Mouse (Mus musculus) lung, postnatal 25 days (tissue): ENCODE results near the gene Cpne1.
"Not testable (repeated sequence)": the region's sequence is repeated elsewhere in the genome, so short reads cannot be mapped to it uniquely, and the experiment has no call there.

Experiments used
- DNase-seq: peaks from one replicate; pipeline ENCODE4 v3.0.0; 2022; ENCODE audit warnings: low spot score

Gene Cpne1

DNA sequence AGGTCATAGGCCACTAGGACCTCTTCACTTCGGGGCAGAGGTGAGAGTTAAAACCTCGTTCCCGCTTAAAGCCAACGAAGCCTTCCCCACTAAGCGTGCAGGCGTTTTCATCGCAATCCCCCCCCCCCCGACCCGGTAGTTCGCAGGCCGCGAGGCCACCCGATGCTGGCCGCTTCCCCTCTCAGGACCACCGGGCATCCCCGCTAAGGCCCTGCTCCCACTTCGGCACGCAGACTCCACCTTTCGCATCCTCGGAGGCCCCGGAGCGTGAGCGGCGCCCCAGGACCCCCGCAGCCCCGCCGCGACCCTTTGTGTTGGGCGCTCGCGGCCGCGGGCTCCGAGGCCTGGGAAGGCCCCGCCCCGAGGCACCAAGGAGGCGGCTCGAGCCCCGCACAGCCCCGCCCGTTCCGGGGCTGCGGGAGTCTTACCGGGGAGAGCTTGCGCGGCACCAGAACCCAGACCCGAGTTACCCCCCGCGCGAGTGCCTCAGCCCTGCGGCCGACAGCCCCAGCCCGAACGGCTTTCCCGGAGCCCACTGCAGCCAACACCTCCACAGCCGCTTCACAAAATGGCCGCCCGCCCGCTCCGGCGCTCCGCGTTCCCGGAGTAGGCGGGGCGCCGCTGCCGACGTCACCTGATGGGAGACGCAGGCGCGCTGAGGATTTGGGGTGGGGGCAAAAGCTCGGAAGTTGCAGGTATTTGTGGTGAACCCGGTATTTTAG, at the start of gene Cpne1, which contains the start of gene Rbm12:
TSS of gene Cpne1 (minus strand) at position 608 of the 722 bp plus-strand sequence.
TSS of gene Rbm12 (minus strand) at position 621 of the 722 bp plus-strand sequence.
- peak; percentile 91 for DNase-seq

DNA sequence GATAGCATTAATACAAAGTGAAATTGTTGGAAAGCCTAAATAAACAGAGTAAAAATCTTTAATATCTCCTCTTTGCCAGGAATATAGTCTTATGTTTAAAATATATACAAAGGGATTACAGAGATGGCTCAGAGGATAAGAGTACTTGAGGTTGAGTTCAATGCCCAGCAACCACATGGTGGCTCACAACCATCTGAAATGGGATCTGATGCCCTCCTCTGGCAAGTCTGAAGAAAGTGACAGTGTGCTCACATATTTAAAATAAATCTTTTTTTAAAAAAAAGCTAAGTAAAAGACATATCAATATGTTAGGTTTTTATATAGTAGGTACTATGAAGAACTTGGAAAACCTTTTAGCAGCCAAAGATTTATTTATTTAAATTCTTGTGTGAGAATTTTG, 39.8 kb upstream of the Cpne1 start:
- DNase-seq, result no peak

DNA sequence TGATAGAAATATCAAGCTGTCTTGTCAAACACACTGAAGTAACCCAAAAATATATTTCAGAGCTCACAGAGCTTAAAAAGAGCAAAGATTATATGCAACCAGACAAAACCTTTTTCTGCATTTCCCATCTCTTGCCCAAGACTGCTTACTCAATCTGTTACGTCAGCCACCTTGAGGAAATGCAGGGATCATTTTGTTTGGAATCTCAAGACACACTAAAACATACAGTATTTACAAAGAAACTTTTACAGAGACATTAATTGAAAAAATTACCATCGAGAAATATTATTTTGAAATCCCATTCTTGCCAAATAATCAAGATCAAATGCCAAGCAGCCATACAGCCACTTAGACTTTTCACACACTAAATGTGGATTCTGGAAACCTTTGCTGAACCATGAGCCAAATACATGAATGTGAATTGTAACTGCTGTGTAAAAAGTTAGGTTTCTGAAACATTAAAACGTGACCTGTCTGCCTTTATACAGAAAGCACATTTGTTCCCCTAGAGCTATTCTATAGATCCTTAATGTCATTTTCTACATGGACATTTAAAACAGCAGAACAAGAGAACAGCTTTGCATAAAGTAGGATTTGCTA, 35.7 kb upstream of the Cpne1 start:
- no peak for DNase-seq

DNA sequence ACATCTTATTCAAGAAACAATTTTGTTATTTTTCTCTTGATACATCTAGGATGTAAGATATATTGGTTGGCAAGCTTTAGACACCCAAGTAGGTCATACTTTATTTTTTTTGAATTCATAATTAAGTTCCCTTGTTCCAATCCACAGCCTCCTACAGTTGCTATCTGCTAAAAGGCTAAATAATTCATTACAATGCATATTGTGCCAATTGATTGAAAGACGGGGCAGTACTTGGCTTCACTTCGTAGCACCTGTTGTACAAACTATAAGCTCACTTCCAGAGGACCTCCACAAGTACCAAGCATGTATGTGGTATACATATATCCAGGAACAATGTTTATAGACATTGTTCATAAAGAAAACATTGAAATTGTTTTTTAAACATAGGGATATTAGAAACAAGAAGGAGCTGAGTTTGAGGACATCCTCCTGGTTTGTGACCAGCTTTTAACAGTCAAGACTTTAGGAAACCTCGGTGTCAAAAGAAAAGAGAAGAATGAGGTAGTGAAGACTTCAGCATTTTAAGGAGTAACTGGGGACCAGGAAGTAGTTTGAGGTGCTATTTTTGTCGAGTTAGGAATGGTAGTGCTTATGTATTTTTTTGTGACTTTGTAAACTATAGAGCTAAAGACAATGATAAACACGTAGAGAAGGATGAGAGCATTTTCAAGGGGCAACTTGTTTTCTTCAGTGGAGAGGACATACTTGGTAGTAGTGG, 34.7 kb upstream of the Cpne1 start:
- DNase-seq, result no peak

DNA sequence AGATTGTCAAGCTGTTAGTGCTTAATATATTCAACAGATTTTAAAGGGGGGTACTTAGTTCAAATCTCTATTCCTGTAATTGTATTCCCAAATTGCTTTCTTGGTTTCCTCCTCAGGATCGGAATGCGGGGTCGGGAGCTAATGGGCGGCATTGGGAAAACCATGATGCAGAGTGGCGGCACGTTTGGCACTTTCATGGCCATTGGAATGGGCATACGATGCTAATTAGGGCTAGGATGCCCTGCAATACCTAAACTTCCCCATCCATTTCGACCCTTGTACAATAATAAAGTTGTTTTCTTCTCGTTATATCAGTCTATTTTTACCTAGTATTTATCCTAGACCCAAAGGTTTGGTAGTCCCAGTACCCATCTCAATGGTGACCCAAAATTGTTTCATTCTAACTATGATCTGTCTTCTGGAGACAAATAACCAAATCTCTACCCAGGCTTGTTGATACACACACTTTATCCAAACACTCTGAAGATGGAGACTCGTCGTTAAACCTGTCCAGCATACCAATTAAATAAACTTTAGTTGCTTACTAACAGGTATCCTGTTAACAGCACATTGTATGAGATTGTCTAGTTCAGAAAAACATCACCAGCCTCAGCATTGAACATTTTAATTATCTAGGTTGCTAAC, 33.8 kb upstream of the Cpne1 start:
- DNase-seq, result no peak

DNA sequence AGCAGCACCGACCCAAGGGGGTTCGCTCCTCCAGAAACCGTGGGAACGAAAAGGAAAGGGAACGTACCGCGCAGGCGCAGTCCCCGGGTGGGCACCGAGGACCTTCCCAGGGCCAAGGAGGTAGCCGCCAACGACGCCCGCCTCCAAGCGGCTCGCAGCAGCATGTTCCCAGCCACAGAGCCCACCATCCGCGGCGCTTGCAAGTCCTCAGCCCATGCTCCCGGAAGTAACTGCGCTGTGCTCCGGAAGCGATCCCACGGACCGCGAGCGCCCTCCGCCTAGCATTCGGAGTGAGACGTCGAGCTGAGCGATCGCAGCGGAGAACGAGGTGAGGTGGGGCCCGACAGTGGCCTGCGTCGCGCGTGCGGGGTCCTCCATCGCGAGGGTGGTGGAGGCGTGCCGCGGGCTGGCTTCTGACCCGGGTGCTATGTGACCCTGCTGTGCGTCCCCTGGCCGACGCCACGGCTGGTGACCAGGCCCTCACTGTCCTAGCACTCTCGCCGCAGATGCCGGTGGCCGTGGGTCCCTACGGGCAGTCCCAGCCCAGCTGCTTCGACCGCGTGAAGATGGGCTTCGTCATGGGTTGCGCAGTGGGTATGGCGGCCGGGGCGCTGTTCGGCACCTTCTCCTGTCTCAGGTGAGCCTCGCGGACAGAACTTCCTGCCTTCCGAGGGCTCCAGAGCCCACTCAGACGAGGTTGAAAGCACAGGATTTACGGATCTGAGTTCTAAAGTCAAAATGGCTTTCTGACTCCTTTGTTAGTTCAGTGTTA, 32.4 kb upstream of the Cpne1 start, which contains the start of the genes Romo1 and Nfs1:
TSS of gene Romo1 (plus strand) at position 87 of the 772 bp plus-strand sequence.
TSS of gene Nfs1 (minus strand) at position 234 of the 772 bp plus-strand sequence.
- peak; percentile 92 for DNase-seq

DNA sequence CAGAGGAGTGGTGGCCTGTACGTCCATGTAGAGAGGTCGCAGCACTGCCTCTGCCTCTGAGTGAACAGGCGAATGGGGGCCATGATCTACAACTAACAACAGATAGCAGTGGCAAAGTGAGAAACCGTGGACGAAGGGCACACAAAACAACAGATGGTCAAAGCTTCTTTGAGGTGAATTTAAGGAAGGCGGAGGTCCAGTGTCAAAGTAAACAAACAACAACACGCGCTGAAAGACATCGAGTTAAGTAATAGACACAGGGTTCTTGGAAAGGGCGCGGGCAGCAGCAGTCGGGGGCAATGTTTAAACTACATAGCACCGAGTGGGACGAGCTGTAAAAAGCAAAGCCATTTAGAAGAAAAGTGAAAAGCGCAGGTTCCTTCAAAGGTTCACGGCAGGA, 31.6 kb upstream of the Cpne1 start:
- DNase-seq, result no peak

DNA sequence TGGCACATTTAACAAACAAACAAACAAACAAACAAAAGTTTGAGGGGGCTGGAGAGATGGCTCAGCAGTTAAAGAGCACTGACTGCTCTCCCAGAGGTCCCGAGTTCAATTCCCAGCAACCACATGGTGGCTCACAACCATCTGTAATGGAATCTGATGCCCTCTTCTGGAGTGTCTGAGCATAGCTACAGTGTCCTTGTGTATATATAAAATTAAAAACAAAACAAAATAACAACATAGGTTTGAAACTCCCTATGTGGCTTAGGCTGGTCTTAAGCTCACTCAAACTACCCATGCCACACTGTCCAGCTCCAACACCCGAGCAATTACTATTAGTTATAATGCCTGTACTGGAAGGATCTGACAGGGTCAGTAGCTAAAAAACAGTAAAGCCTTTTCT, 31.1 kb upstream of the Cpne1 start:
- DNase-seq, result no peak

DNA sequence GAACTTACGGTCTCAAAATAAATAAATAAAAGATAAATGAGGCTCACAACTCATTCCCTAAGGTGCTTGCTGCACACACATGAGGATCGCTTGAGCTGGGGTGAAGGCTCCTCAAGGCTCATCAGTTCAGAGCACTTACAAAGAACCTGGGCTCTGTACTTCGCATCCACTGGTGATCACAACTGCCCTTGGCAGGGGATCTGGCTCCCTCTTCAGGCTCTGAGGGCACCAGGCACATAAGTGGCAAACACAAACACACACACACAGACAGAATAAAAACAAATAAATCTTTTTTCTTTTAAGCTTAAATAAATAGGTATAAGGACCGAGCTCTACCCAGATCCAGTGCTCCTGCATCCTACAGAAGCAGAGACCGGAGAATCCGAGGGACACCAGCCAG, 23.9 kb upstream of the Cpne1 start:
- DNase-seq, result no peak

DNA sequence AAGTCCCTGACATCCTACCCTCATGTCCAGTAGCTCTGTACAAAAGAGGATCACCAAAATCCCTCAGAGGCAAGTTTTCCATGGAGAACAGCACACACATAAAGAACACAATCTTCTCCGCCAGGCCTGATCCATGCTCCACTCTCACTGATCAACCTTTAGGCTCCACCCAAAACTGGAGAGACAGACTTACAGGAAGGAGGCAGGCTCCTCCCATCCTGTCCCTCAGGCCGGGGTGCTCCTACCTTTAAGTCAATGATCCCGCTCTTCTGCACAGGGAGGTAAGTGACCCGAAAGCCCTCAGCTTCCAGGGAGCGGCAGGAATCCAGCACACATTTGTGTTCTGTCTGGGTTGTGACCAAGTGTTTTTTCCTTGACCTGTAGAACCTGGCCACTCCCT, 22.4 kb upstream of the Cpne1 start:
- no peak for DNase-seq

DNA sequence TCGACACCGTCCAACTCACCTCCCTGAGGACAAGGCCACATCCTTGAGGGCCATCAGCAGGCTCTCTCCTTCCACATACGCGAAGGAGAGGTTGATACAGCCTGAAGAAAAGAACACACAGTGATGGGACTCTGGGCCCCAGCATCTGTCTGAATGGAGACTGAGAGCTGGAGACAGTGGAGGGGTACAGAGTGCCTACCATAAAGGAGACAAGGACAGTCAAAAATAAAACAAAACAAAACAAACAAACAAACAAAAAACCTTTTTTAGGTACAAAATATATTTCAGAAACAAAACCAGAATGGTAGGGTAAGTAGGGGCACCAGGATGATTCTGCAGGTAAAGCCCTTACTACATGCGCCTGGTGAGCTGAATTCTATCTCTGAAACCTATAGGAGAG, 15.2 kb upstream of the Cpne1 start, which contains the start of gene Gm28036:
TSS of gene Gm28036 (minus strand) at position 101 of the 400 bp plus-strand sequence.
- DNase-seq, result no peak

DNA sequence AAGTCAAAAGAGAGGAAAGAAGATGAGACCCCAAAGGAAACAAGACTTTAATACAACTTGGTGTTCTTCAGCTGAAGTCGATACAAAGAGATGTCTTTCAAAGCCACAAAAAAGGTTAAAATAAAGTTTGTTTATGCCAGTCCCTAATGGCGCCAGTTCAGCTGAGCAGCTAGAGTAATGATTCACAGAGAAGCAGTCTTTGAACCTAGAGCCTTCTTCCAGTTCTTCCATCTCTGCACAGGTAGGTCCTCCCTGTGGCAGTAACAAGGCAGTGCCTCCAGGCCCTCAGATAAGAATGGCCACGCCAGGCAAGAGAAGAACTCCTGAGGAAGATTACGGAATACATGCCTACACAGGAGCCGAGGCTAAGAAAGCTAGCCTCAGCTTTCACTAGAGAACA, 12.0 kb upstream of the Cpne1 start:
- no peak for DNase-seq

DNA sequence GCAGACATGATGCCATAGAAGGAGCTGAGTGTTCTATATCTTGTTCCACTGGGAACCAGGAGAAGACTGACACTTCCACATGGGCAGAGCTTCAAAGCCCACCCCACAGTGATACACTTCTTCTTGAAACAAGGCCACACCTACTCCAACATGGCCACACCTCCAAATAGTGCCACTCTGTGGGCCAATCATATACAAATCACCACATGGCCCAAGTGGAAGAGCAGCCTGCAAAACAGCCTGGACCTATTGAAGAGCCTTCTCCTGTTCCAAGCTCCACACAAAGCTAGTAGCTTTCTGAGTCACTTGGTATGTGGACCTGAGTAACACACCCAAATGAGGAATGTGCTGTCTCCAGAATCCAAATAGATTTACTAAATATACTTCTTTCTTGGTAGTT, 7.8 kb upstream of the Cpne1 start:
- no peak for DNase-seq

DNA sequence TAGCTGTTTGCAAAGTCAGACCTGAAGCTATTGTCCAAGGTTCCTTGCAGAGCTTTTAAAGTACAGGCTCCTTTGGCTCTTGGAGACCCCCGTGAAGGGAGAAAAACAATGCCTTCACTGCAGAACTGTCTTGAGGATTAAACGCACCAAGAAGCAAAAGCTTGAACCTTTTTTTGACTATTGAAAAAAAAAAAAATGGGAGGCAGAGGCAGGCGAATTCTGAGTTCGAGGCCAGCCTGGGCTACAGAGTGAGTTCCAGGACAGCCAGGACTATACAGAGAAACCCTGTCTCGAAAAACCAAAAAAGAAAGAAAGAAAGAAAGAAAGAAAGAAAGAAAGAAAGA, 287 bp upstream of the Cpne1 start:
- DNase-seq, result not testable (repeated sequence)

DNA sequence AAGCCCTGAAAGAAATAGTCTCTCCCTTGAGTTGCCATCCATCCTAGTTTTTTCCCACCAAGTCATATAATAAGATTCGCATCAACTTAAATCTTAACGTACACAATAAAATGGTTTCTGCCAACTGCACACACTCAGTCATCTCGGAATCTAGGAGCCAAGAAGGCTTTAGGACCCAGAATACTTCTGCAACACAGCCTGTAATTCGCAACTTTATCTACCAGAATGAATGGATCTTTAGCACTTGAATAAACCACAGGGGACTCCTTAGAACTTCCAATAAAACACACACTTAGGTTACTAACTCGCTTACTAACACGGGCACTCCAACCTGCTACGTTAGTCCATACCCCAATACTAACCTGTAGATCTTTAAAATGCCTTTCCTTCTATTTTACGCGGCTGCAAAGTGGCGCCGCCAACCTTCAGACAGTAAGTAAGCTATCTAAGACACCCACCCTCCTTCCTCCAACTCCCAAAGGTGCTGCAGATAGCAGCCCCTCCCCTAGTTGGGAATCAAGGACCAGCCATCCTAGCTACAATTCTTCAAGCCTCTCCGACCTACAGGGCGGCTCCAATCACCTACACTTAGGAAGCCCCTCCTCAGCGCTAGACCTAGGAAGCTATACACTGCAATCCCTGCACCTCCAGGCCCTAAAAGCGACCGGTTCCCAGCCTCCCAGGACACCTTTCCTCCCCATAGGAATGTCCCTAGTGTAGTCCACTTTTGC, 973 bp downstream of the Cpne1 start:
- no peak for DNase-seq

DNA sequence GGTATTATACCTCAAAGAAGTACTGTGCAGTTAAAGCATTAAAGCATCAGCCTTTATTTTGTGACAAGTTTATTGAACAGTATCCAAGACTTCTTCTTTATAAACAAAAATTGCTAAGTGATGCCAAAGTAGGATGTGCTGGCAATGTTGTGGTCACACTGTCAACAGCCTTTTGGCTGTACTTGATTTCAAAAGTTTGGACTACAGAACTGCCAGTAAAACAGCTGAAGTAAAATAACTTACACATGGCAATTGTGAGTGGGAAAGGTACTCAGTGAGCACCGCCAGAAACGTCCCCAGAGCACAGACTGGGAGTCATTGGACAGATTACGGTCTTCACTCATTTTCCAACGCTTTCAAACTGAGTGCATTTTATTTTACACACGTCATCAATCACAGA, 19.8 kb downstream of the Cpne1 start:
- DNase-seq, result peak; percentile 21

DNA sequence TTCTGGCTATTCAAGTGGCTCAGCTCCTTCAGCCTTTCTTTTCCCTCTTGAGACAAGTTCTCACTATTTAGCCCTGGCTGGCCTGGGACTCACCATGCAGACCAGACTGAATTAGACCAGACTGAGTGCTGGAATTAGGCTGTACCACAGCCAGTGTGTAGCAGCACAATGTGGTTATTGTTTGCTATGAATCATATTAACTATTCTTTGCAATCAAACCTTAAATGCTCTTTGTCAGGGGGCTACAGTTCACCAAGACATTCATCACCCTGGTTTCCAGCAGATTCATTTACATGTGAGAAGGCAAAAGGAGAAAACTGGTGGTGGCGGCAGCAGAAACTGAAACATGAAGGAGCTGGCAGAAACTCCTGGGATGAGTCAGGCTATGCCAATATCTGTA, 22.0 kb downstream of the Cpne1 start:
- no peak for DNase-seq

DNA sequence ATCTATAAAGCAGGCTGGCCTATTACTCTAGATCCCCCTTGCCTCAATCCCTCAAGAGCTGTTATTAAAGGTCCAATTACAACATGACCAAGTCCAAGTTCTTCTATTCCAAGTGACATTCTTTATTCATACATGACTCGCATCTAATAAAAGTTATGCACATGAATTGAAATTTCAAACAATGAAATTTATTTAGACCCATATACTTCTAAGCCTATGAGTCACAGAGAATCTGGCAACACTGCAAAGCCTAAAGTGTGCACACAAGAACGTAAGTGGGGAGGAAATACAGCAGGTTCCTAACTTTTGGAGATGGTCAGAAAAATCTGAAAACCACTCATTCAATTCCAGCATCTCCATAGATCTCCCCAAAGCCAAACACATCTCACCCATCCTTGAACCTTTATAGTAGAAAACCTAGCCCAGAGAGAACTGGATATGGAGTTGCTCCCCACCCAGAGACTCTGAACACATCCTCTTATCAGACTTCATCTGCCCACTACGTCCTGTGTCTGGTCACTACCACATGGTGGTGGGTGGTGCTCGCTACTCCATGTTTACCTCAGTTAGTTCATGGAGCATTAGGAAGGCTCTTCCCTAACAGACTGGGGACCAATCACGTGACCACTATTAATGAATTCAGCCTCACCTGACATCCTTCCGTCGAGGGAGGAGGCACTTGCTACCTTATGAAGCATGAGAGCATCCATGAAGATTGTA, 24.2 kb downstream of the Cpne1 start:
- no peak for DNase-seq

DNA sequence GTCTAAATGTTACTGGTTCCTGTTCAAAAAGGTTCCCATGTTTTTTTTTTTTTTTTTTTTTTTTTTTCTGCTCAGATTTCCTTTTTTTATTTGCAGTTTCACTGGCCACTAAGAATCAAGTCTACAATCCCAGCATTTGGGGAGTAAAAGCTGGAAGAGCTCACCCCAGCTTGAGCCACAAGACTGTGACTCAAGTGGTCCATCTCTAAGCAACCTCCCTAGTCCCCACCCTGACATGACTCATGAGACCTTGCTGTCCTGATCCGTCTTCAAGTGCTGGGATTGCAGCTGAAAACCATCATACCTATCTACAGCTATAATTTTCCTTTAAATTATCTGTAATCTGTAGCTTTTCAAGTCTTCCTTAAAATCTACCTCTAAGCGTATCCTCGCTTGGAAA, 27.2 kb downstream of the Cpne1 start:
- DNase-seq, result no peak

DNA sequence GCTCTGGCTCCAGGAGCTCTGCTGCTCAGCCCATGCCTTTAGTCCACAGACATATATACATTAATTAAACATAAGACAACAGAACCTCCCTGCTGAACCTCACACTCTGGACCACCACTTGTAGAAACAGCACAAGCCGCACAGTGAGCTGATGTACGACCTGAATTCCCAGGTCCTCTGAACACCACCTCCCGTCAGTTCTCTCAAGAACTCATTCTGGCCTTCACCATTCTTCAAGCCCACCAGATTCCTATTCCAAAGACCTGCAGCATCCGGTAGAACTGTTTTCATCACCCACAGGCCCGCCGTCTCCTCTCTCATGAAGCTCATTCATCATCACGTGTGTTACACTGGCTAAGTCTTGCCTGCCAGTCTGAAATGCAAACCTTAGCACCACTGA, 31.4 kb downstream of the Cpne1 start:
- no peak for DNase-seq
